Mouse (Mus musculus) heart, embryonic 11.5 days (tissue): ENCODE results near the gene Npas1. TPM values are rescaled to one million over a fixed set of nuclear protein-coding genes. Genes with fewer than 3 reads are reported as not detected.

Experiments
- ATAC-seq: fragments of 200-750 bp; cut with Nextera tagmentation; replicated peaks from 2 replicates; pipeline ENCODE4 v1.8.0; 2017; ENCODE audit warnings: moderate library complexity; ENCODE audit not compliant: insufficient number of reproducible peaks, low FRiP score, low TSS enrichment
- H3K27ac ChIP-seq: fragments of 300-500 bp; sonication (generic); 2 replicates; pipeline ENCODE4 v1.5.1; 2014; ENCODE audit warnings: mild to moderate bottlenecking, low read depth, low read length
- H3K27me3 ChIP-seq: fragments of 300-500 bp; sonication (generic); 2 replicates; pipeline ENCODE4 v1.6.1; 2014; ENCODE audit warnings: mild to moderate bottlenecking, low read length, mixed read lengths; ENCODE audit not compliant: control insufficient read depth, insufficient read depth
- H3K36me3 ChIP-seq: fragments of 300-500 bp; sonication (generic); 2 replicates; pipeline ENCODE4 v1.6.1; 2014; ENCODE audit warnings: mild to moderate bottlenecking, low read length, moderate library complexity, mixed read lengths; ENCODE audit not compliant: control insufficient read depth, insufficient read depth
- H3K4me1 ChIP-seq: fragments of 300-500 bp; sonication (generic); 2 replicates; pipeline ENCODE4 v1.6.1; 2014; ENCODE audit warnings: low read length; ENCODE audit not compliant: control insufficient read depth, insufficient read depth
- H3K4me2 ChIP-seq: fragments of 300-500 bp; sonication (generic); 2 replicates; pipeline ENCODE4 v1.6.1; 2014; ENCODE audit warnings: mild to moderate bottlenecking, moderate library complexity
- H3K4me3 ChIP-seq: fragments of 300-500 bp; sonication (generic); 2 replicates; pipeline ENCODE4 v1.5.1; 2014; ENCODE audit warnings: low read depth, low read length
- H3K9ac ChIP-seq: fragments of 300-500 bp; sonication (generic); 2 replicates; pipeline ENCODE4 v1.6.1; 2014; ENCODE audit warnings: mild to moderate bottlenecking, low read depth, low read length, moderate library complexity
- H3K9me3 ChIP-seq: fragments of 300-500 bp; sonication (generic); replicated peaks from 2 replicates; pipeline ENCODE4 v1.6.1; 2016; ENCODE audit warnings: low read length; ENCODE audit not compliant: control insufficient read depth
- WGBS: fragments of 180-500 bp; shearing (Covaris S2); extraction: QIAGEN DNeasy Blood & Tissue Kit; methylation state at CpG from one replicate; pipeline ENCODE4 v1.1.7; 2014; ENCODE audit not compliant: insufficient replicate concordance; 5-methylcytosine and 5-hydroxymethylcytosine counted together
- polyA plus RNA-seq: library from polyadenylated mRNA; unstranded; fragments of >200 nt; fragmentation: Nextera tagmentation; extraction: Ambion mirVana; gene quantifications from 2 replicates; pipeline ENCODE4 v1.2.1, GENCODE M21; 2014

Npas1 gene
- polyA plus RNA-seq = 0.23 TPM in 1 of 2 replicates, not detected in the other

DNA sequence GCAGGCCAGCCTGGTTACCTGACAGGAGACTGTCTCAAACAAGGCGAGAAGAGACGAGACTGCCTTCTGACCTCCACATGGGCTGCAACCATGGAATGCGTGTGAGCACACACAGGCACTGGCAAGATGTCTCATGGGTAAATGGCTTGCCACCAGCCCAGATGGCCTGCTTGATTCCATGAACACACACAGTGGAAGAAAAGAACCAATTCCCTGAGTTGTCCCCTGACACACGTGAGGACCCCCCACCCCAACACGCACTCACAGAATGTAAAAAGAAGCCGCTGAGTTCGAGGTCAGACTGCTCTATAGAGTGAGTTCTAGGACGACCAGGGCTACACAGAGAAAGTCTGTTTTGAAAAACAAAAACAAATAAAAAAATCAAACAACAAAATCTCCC lies at the start of gene Npas1:
Gene Npas1 (minus strand): TSS at position 101 of the 400 bp plus-strand sequence.
- Histone ChIP-seq H3K9ac (no peak within 1 kb of the TSS), H3K36me3 (no peaks in the 10 kb centered on the region), H3K27me3 (peaks cover 46% of the 10 kb centered on the region), H3K4me3 (peak within 1 kb of the TSS; percentile 43), H3K9me3 (no peaks in the 10 kb centered on the region), H3K4me2 (peak within 1 kb of the TSS; percentile 63), H3K4me1 (peaks cover 18% of the 10 kb centered on the region), H3K27ac (no peak within 1 kb of the TSS)
- 76% methylated on average over 8 of the region's 8 CpGs for WGBS
- ATAC-seq = no peak

DNA sequence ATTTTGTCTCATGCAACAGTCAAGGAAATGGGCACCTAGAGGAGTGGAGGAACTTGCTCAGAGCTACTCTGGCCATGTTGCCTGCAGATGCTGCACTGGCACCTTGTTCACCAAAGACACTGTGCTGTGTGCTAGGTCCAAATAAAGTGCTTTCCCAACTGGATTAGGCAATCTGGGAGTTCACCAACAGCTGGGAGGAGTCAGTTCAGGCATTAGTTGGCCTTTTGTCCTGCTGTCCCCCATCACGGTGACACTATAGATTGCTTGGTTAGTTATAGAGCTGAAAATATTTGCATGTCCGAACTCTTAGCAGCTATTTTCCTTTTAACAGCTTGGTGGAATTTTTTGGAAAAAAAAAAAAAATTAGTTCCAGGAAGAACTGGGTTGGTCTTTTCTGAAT lies 48.5 kb upstream of the Npas1 start:
- WGBS = 86% methylated on average over 2 of the region's 2 CpGs
- H3K36me3 ChIP-seq = no peaks in the 10 kb centered on the region
- H3K9ac ChIP-seq = no peak overlapping the region
- no peak for ATAC-seq
- no peaks in the 10 kb centered on the region for H3K27me3 ChIP-seq
- H3K4me1 ChIP-seq = peaks cover 7% of the 10 kb centered on the region
- no peak overlapping the region for H3K4me2 ChIP-seq
- H3K9me3 ChIP-seq = no peaks in the 10 kb centered on the region
- H3K4me3 ChIP-seq = no peak overlapping the region
- no peak overlapping the region for H3K27ac ChIP-seq

DNA sequence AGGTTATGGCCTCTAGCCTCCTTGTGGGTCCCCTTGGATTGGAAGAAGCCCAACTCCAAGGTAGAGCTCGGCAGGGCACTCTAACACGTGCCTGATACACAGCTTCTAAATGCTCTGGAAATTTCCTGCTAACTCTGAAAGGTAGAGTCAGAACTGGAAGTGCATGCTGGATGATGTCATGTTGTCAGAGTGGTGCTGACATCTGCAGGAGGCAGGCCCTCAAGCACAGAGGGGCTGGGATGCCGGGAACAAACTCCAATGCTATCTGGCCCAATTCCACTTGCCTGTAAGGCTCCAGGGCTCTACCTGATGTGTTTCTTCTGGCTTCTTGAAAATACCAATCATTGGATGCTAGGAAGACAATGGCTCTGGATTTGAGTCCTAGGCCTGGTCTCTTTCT lies 47.9 kb upstream of the Npas1 start:
- Histone ChIP-seq H3K27me3 (no peaks in the 10 kb centered on the region), H3K9me3 (no peaks in the 10 kb centered on the region), H3K36me3 (no peaks in the 10 kb centered on the region), H3K4me2 (no peak overlapping the region), H3K4me1 (peaks cover 8% of the 10 kb centered on the region), H3K9ac (no peak overlapping the region), H3K27ac (peak overlapping the region; percentile 47; the same call in 1 of the 2 replicates), H3K4me3 (no peak overlapping the region)
- peak; percentile 59; the same call in 1 of the 2 replicates for ATAC-seq
- 34% methylated on average over 3 of the region's 3 CpGs for WGBS

- Histone ChIP-seq H3K9ac (no peak overlapping the region), H3K4me1 (peaks cover 10% of the 10 kb centered on the region), H3K36me3 (no peaks in the 10 kb centered on the region), H3K4me3 (no peak overlapping the region), H3K4me2 (no peak overlapping the region), H3K9me3 (no peaks in the 10 kb centered on the region), H3K27ac (no peak overlapping the region), H3K27me3 (no peaks in the 10 kb centered on the region)
- 69% methylated on average over 2 of the region's 2 CpGs for WGBS
- ATAC-seq = no peak
Measured at GRCm38 (mm10) chr7:16524308-16524707, 46.8 kb upstream of the Npas1 start.

- Histone ChIP-seq H3K27ac (no peak overlapping the region), H3K4me2 (no peak overlapping the region), H3K4me1 (peaks cover 9% of the 10 kb centered on the region), H3K36me3 (no peaks in the 10 kb centered on the region), H3K9ac (no peak overlapping the region), H3K4me3 (no peak overlapping the region), H3K27me3 (no peaks in the 10 kb centered on the region), H3K9me3 (no peaks in the 10 kb centered on the region)
- 90% methylated on average over 2 of the region's 2 CpGs for whole genome bisulfite sequencing
- no peak for ATAC-seq
Measured at GRCm38 (mm10) chr7:16519310-16519709, 41.8 kb upstream of the Npas1 start.

DNA sequence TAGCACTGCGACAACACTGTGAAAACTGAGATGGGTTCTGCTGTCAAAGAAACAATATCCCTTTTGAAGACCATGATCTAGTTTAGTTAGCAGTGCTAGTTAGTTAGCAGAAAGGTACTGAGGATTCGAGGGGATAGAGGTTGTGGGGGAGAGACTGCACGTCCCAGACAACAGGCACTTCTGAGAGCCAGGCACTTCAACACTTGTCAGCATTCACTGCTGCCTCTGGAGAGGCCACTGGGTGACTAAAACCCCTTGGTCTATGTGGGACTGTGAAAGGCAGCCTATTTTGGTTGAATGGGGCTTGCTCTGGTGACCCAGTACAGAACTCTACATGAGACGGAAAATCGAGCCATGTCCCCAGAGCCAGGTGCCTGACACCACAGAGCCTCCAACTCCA lies 39.7 kb upstream of the Npas1 start:
- 61% methylated on average over 5 of the region's 5 CpGs for WGBS
- no peak for ATAC-seq
- H3K27ac ChIP-seq = peak overlapping the region; percentile 64
- H3K4me2 ChIP-seq = no peak overlapping the region
- no peaks in the 10 kb centered on the region for H3K9me3 ChIP-seq
- H3K9ac ChIP-seq = no peak overlapping the region
- peaks cover 6% of the 10 kb centered on the region for H3K4me1 ChIP-seq
- no peaks in the 10 kb centered on the region for H3K27me3 ChIP-seq
- no peaks in the 10 kb centered on the region; the same call in 1 of the 2 replicates for H3K36me3 ChIP-seq
- H3K4me3 ChIP-seq = no peak overlapping the region

DNA sequence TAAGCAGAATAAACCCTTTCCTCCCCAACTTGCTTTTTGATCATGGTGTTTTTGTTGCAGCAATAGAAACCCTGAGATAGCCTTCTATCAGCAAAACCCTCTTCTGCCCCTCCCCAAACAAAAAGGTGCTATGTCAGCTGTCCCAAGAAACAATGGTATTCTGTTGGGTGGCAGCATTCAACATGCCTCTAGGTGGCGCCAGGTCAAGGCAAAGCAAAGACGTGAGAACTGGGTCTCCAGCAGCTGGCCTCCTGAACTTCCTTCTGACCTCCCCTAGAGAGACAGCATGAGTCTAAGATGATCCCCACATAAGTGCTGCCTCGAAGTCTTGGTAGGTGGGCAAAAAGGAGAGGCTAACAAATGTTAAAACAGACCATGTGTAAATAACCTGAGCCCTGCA lies 29.8 kb upstream of the Npas1 start:
- no peak for ATAC-seq

DNA sequence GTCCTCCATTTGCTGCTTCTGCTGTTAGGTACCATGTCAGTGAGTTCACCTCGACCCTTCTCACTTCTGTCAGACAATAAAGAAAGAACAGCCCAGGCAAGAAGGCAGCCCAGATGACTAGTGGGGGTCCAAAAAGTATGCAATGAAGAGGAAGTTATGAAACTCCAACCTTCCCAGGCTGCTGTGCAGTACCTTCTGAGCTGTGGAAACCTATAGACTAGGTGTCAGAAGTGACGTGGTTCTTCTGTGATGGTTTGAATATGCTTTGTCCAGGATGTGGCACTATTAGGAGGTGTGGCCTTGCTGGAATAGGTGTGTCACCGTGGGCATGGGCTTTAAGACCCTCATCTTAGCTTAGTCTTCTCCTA lies 27.7 kb upstream of the Npas1 start:
- H3K27me3 ChIP-seq = no peaks in the 10 kb centered on the region
- 86% methylated on average over 3 of the region's 3 CpGs for WGBS
- H3K4me1 ChIP-seq = no peaks in the 10 kb centered on the region
- no peak overlapping the region for H3K9ac ChIP-seq
- H3K4me3 ChIP-seq = no peak overlapping the region
- no peak overlapping the region for H3K27ac ChIP-seq
- no peaks in the 10 kb centered on the region for H3K9me3 ChIP-seq
- ATAC-seq = no peak
- H3K36me3 ChIP-seq = peaks cover 17% of the 10 kb centered on the region; the same call in 1 of the 2 replicates
- H3K4me2 ChIP-seq = no peak overlapping the region

More for the DNA sequence above, 29.8 kb upstream of the Npas1 start:
- Histone ChIP-seq H3K9ac (no peak overlapping the region), H3K9me3 (no peaks in the 10 kb centered on the region), H3K27ac (no peak overlapping the region), H3K4me1 (no peaks in the 10 kb centered on the region), H3K36me3 (peaks cover 20% of the 10 kb centered on the region), H3K4me3 (no peak overlapping the region), H3K4me2 (no peak overlapping the region), H3K27me3 (no peaks in the 10 kb centered on the region)
- WGBS = 17% methylated on average over 3 of the region's 3 CpGs

GRCm38 (mm10) chr7:16504573-16505225 lies 27.2 kb upstream of the Npas1 start:
- H3K27ac ChIP-seq = no peak overlapping the region
- ATAC-seq = no peak
- peaks cover 17% of the 10 kb centered on the region; the same call in 1 of the 2 replicates for H3K36me3 ChIP-seq
- H3K4me1 ChIP-seq = no peaks in the 10 kb centered on the region
- H3K4me2 ChIP-seq = no peak overlapping the region
- WGBS = 87% methylated on average over 2 of the region's 2 CpGs
- no peaks in the 10 kb centered on the region for H3K9me3 ChIP-seq
- no peaks in the 10 kb centered on the region for H3K27me3 ChIP-seq
- H3K9ac ChIP-seq = no peak overlapping the region
- H3K4me3 ChIP-seq = no peak overlapping the region
